In the genomic region with DNA sequence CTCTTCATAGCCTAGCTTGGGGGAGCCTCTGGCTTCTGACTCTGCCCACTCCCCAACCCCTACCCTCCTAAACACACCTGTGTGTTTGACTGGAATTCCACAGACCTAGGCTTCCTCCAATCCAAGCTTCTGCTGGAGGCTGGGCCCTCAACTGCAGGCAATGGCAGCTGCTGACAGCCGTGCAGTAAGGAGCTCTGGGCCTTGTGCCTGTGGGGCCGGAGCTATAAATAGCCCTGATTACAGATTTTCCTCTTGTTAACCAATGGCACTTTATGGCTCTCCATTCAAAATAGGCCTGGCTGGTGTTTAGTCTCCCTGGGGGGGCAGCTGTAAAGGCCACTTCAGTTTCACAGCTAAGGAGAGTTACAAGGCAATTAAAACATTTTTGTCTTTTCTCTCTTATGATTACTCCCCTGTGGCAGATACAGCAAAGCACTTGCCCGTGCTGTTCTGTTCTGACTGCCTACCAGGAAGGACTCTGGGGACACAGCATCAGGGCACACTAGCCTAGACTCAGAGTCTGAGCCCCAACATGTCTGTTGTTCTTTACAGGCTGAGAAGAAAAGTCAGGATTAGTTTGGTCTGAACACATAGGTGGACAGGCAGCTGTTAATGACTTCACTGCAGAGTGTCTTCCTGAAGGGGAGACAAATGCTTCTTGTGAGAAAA, we compare ENCODE assay signal across 8 mouse cellular contexts. TPM values are rescaled to one million over a fixed set of nuclear protein-coding genes. Genes with fewer than 3 reads are reported as not detected.
DNase-seq lines count a peak whose midpoint lies in the region; ATAC-seq and TF ChIP-seq lines count a peak whose summit lies in the region.

No protein-coding gene starts in this region.

- H3K27ac ChIP-seq in embryonic facial prominence, embryonic 14.5 days (replicated peaks; ENCODE audit: low read depth, low read length), result peak overlapping the region; percentile 22; the same call in 1 of the 2 replicates
- H3K27ac ChIP-seq in heart, embryonic 16.5 days (ENCODE audit: low read length), result peak overlapping the region; percentile 89
- H3K27ac ChIP-seq in lung, postnatal 0 days (ENCODE audit: low read length), result no peak overlapping the region

- H3K4me1 ChIP-seq in embryonic facial prominence, embryonic 14.5 days (ENCODE audit: control insufficient read depth, insufficient read depth, low read length), result peaks cover 13% of the 10 kb centered on the region; the same call in 1 of the 2 replicates
- peaks cover 20% of the 10 kb centered on the region for H3K4me1 ChIP-seq in heart, embryonic 16.5 days (ENCODE audit: control insufficient read depth, insufficient read depth, low read length)
- no peaks in the 10 kb centered on the region for H3K4me1 ChIP-seq in lung, postnatal 0 days (ENCODE audit: insufficient read depth, low read depth, low read length)

- H3K27me3 ChIP-seq in embryonic facial prominence, embryonic 14.5 days (replicated peaks; ENCODE audit: control insufficient read depth, insufficient read depth, low read length), result no peaks in the 10 kb centered on the region
- H3K27me3 ChIP-seq in heart, embryonic 16.5 days (ENCODE audit: control insufficient read depth, insufficient read depth, low read length), result no peaks in the 10 kb centered on the region
- no peaks in the 10 kb centered on the region for H3K27me3 ChIP-seq in lung, postnatal 0 days (replicated peaks; ENCODE audit: insufficient read depth, low read length)

- WGBS in embryonic facial prominence, embryonic 14.5 days, result 21% methylated on average over 3 of the region's 3 CpGs
- WGBS in heart, embryonic 16.5 days, result 6% methylated on average over 3 of the region's 3 CpGs
- WGBS in lung, postnatal 0 days, result 7% methylated on average over 3 of the region's 3 CpGs

- peak; percentile 75 for ATAC-seq in embryonic facial prominence, embryonic 14.5 days (ENCODE audit: low read depth)
- ATAC-seq in heart, embryonic 16.5 days (replicated peaks; ENCODE audit: extremely low read depth, insufficient read depth, low FRiP score), result peak; percentile 88
- peak; percentile 74 for ATAC-seq in lung, postnatal 0 days

- H3K4me3 ChIP-seq in embryonic facial prominence, embryonic 14.5 days (ENCODE audit: low read depth, low read length), result no peak overlapping the region
- H3K4me3 ChIP-seq in heart, embryonic 16.5 days (ENCODE audit: low read length), result no peak overlapping the region
- H3K4me3 ChIP-seq in lung, postnatal 0 days (ENCODE audit: low read depth, low read length), result no peak overlapping the region

- peak; percentile 35 for DNase-seq in adrenal gland, postnatal 14 days
- no peak for DNase-seq in adrenal gland, postnatal 25 days
- peak; percentile 84 for DNase-seq in embryonic facial prominence, embryonic 14.5 days (ENCODE audit: low spot score)
- DNase-seq in lung, postnatal 0 days (ENCODE audit: low spot score), result peak; percentile 75
- DNase-seq in urinary bladder, adult 18-20 months (ENCODE audit: low spot score in 2 of 2), result no peak
- DNase-seq in cerebellum, adult 9-10 months, result no peak
- DNase-seq in right cerebral cortex, postnatal 36 days (ENCODE audit: low spot score in 2 of 2), result no peak

- H3K9ac ChIP-seq in embryonic facial prominence, embryonic 14.5 days (ENCODE audit: low read depth, low read length), result no peak overlapping the region
- H3K9ac ChIP-seq in heart, embryonic 16.5 days (ENCODE audit: low read length), result no peak overlapping the region
- H3K9ac ChIP-seq in lung, postnatal 0 days (replicated peaks; ENCODE audit: low read depth), result no peak overlapping the region

- no peak for TF ChIP-seq CTCF in lung, postnatal 0 days (IDR thresholded peaks at IDR 0.05)

- H3K36me3 ChIP-seq in embryonic facial prominence, embryonic 14.5 days (ENCODE audit: control insufficient read depth, insufficient read depth, low read length), result no peaks in the 10 kb centered on the region
- H3K36me3 ChIP-seq in heart, embryonic 16.5 days (ENCODE audit: control insufficient read depth, insufficient read depth), result no peaks in the 10 kb centered on the region
- no peaks in the 10 kb centered on the region for H3K36me3 ChIP-seq in lung, postnatal 0 days (ENCODE audit: insufficient read depth, low read length)

- no peak overlapping the region for H3K4me2 ChIP-seq in embryonic facial prominence, embryonic 14.5 days (ENCODE audit: low read depth, low read length)
- peak overlapping the region; percentile 13; the same call in 1 of the 2 replicates for H3K4me2 ChIP-seq in heart, embryonic 16.5 days (ENCODE audit: low read depth, low read length)
- H3K4me2 ChIP-seq in lung, postnatal 0 days (replicated peaks; ENCODE audit: low read depth, low read length), result no peak overlapping the region

- no peaks in the 10 kb centered on the region for H3K9me3 ChIP-seq in embryonic facial prominence, embryonic 14.5 days (ENCODE audit: control insufficient read depth, low read length)
- H3K9me3 ChIP-seq in heart, embryonic 16.5 days (replicated peaks; ENCODE audit: control insufficient read depth, low read length), result no peaks in the 10 kb centered on the region
- H3K9me3 ChIP-seq in lung, postnatal 0 days (ENCODE audit: low read length), result no peaks in the 10 kb centered on the region

- no peak for TF ChIP-seq EP300 in lung, postnatal 0 days (IDR thresholded peaks at IDR 0.05)

RNA-seq across cellular contexts. Expression of gene Prtg, which starts 43.5 kb away (rescaled TPM):
- total RNA-seq in adrenal gland, postnatal 14 days (2021), result 0.22 and 0.45 TPM in 2 replicates
- total RNA-seq in adrenal gland, postnatal 25 days (2021), result 0.43 and 0.58 TPM in 2 replicates
- 1.3 and 1.4 TPM in 2 replicates for polyA plus RNA-seq in embryonic facial prominence, embryonic 14.5 days (2014; fragmentation: Nextera tagmentation; extraction: Ambion mirVana)
- 0.29 TPM in 2 replicates for polyA plus RNA-seq in heart, embryonic 16.5 days (2015; fragmentation: Nextera tagmentation; extraction: Ambion mirVana)
- polyA plus RNA-seq in lung, postnatal 0 days (2015; fragmentation: Nextera tagmentation; extraction: Ambion mirVana), result 0.04 and 0.10 TPM in 2 replicates

Comparison
In these comparisons a context has a peak if more than half of its experiments do, and no peak if none do; other contexts are left out.
1. DNase-seq: peak in adrenal gland, postnatal 14 days (single experiment), embryonic facial prominence, embryonic 14.5 days (single experiment) and lung, postnatal 0 days (single experiment); none in adrenal gland, postnatal 25 days (single experiment), urinary bladder, adult 18-20 months (0 of 2), cerebellum, adult 9-10 months (single experiment) and right cerebral cortex, postnatal 36 days (0 of 2).
2. Peak in every context shown above with its lines, with median percentiles within 50 percentile points of each other: ATAC-seq.